Mouse (Mus musculus) cortical plate, adult 2 months (tissue): ENCODE measurements around the gene Inafm1.

Source experiments
- CTCF ChIP-seq: fragments of 200-500 bp; IDR thresholded peaks from 2 replicates; pipeline ENCODE4 v1.5.1; 2011; ENCODE audit warnings: mild to moderate bottlenecking, control low read depth, low read length; ENCODE audit not compliant: insufficient read depth; ENCODE audit errors: extremely low read depth
- POLR2A ChIP-seq: fragments of 200-500 bp; IDR thresholded peaks from 2 replicates; pipeline ENCODE4 v1.6.1; 2011; ENCODE audit warnings: mild to moderate bottlenecking, low read length, control low read depth; ENCODE audit not compliant: insufficient read depth; ENCODE audit errors: extremely low read depth

DNA sequence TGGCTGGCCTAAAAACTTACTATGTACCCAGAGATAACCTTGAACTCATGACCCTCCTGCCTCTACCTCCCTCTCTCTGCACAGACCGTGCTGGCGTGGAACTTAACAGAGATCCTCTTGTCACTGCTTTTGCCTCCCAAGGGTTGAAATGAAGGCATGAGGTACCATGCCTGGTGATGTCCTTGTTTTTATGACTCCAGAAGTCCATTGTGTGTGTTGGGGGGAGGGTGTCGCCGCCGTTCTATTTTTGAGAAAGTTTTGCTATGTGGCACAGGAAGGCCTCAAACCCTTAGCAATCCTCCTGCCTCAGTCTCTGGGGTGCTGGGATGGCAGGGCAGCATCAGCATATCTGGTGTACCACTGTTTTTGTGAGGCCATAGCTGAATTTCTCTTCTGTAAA is 25.5 kb upstream of the Inafm1 start:
- TF ChIP-seq CTCF (no peak), POLR2A (no peak)
